Mouse (Mus musculus): ENCODE results near the gene Gm11232. TPM values are rescaled to one million over a fixed set of nuclear protein-coding genes. Genes with fewer than 3 reads are reported as not detected.

The Gm11232 gene
- not detected for total RNA-seq (2022)

DNA sequence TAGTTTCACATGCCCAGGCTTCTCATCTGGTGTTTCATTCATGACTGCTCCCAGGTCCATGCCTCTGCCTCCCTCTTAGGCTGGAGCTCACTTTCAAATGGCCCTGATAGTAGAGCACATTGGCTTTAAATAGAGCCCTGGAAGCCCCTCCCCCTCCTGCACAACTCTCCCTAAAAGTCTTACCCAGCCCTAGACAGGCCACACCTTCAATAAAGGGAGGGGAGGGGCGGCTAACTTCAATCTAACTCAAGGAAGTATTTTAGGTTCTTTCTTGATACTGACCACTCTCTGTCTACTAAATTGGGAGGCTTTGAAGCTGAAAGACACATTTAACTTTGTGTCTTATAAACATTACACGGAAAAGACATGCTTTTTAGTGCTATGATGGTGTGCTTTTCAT, at the start of gene Gm11232:
Gene Gm11232, minus strand, starts transcription at position 101 of the 400 bp plus-strand sequence.
- DNase-seq = no peak

DNA sequence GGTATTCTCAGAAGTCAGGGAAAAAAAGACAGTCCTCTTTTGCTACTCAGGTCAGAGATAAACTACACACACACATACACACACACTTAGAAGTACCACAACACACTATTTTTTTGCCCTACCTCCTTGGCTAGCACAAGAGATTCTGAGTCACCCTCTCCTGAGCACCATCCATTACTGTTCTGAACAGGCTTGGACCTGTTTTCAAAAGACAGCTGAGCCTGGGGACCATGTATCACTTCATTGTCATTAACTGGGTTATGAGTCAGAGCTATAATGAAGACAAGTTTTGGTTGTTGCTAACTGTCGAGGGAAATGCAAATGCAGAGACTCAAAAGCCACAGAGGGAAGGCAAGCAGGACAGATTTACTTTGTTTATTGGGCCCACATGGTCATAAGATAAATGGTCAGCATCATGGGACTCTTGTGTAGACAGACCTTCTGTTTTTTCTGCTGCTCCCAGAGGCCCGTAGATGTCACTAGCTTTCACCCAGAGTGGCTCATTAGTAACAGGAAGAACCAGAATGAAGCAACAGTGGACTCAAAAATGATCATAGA, 48.3 kb upstream of the Gm11232 start:
- DNase-seq = no peak

DNA sequence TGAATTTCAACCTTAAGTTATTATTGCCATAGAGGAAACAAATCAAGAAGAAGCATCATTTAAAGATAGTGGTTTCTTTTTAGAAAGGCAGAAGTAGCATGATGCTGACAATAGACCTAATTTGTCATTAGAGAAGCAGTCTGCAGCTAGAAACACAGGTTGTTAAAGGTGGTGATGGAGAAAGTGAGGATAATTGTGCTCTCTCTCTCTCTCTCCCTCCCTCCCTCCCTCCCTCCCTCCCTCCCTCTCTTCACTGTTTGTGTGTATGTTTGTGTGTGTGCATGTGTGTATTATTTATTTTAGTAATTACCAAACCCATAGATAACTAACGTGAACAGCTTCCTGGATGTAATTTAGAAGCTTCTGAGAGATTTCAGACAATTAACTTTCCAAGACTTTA, 7.8 kb upstream of the Gm11232 start:
- no peak for DNase-seq

DNA sequence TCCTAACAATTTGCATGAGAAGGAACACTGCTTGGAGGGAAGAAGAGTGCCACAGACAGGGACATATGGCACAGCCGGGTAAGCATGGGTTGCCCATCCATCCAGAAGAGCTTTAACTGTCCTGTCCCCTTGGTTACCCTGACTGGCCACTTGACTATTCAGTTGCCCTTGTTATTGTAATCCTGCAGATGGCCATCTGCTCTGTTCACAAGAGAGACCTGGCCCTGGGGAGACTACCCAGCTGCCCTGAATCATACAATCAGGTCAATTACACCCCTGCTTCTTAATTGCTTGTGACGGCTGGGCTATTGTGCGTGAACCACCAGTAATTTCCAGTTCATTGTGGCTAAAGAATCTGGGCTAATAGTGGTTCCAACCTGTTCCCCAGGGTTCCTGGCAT, 7.3 kb upstream of the Gm11232 start:
- no peak for DNase-seq

DNA sequence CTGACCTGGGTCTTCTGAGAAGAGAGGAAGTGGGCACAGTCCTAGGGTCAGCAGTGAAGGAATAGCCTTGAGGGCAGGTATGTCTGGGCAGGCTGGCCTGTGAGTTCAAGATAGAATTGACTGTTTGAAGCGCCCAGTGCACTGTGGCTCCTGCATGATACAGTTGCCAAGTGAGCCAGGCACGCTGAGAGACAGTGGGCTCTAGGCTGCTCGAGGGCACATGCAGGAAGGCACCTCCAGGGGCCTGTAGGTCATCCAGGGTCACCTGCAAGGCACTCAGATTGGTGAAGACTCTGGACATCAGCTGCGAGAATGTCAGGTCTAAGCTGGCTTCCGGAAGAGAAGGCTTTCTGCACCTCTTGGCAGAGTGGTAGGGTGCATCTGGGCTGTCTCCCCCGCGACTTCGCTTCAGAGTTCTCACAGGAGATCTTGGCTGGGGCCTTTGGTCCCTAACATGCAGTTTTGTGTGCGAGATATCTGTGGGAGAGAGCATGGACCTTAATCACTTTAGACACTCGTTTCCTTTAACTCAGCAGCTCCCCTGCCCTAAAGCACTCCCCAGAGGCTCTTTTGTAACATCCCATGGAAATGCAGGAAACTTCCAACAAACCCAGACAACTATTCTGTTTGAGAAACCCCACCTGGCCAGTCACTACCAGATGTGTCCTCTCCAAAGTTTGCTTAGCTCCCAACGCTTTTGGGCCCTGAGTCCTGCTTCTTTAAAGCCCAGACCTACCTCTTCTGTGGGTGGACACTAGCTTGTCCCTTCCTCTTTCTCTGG, 1.1 kb downstream of the Gm11232 start:
- no peak for DNase-seq

DNA sequence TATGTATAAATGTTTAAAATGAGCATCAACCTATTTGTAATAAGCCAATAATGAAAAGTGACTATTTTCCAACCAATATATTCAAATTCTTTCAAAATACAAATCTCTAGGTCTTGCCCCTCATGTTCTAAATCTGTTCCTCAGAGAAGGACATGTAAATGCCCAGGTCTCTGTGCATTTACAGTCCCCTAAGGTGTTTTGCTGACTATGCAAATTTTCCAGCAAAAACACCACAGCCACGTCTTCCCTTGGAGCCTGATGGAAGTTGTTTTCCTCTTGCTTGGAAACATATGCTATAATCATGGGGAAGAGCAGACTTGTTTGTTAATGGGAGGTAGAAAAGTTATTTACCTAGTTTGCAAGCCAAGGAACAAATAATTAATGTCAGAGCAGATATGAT, 12.0 kb downstream of the Gm11232 start:
- DNase-seq = no peak

DNA sequence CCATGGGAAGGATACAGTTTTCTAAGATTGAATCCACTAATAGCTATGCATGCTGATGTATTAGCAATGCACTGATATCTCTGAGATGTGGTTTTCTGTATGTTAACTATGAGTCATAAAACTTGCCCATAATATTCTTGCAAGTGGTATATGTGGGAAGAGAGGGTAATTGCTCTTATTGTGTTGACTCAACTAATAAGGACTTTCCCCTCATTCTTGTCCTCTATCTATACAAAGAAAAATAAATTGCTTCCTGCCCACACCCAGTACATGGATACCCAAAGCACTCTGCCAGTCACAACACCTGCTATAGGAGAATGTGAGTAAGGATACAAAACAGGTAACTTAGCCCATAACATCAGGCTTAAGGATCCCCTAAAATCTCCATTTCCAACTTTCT, 21.2 kb downstream of the Gm11232 start:
- no peak for DNase-seq

DNA sequence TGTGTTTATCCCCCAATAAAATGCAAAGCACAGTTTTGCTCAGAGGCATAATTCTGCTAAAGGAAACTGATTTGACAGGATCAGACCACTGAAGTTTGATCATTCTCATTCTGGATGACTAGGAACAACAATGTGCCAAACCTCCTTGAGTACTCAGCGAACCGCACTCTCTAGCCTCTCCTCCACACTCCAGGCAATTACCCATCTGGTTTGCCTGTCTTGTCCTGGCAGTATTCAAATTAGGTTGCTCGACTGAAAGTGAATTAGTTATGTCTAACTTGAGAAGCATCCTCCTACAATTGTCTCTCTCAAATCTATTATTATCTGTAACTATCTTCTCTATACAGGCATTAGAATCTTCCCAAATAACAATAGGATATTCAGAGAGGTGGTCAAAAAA, 22.5 kb downstream of the Gm11232 start:
- DNase-seq = no peak

DNA sequence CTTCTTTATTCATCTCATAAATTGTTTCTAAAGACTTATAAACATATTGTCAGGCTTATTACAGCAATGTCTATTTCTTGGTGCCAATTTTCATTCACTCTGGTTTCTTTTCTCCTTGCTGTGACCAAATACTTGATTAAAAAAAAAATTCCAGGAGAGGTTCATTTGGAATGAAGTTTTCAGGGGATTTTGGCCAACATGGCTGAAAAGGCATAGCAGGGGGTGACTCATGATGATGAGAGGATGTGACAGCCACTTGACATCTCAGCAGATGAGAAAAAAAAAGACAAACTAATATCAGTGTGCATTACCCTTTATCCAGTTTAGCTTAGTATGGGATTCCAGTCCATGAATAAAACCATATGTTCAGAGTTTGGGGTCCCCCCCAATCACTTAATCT, 28.4 kb downstream of the Gm11232 start:
- DNase-seq = no peak

DNA sequence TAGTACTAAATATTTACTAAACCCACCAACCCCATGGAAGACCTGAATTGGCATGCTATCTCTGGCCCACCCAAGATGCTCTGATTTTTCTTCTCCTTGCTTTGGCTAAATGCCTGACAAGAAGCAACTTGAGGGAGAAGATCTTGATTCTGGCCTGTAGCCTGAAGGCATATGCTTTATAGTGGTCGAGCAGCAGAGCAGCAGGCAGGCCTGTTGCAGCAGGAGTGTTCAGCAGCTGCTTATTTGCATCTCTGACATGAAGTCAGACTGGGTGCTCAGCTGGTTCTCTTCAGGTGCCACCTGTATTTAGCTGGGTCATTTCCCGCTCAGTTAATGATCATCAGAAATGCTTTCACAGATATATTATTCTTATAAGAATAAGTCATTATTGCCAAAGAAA, 30.2 kb downstream of the Gm11232 start:
- no peak for DNase-seq

DNA sequence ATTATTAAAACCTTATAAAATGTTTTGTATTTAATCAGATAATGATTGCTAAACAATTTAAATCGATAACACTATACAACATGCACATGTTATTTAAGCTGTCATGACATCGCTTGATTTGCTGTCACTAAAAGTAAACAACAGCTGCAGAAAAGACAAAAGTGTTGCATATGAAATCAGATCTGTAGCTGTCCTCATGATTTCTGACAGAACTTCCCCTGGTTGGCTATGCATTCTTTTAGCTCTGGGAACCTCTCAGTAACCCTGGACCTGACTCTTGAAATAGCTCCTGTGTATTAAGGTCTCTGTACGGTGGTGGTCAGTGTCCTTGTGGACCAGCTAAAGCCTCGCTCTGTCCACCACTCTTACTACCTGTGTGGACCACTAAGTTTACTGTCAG, 30.7 kb downstream of the Gm11232 start:
- DNase-seq = no peak

DNA sequence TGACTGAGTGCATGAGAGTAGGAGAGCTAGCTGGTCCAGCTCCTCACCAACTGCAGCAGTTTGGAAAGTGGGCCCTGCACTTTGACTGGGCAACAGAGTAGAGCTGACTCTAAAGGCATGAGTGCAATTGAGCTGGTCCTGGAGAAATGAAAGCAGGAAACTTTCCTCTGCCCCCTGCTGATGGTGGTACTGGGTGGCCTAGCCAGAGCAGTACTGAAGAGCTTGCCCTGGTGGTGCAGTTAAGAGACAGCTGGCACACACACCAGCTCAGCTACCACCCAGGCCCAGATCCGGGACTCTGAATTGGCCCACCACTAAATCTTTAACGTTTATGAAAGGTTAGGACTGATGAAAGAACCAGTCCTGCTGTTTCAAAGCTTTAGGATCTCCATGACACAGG, 31.9 kb downstream of the Gm11232 start:
- DNase-seq = no peak
